18 mouse cellular contexts compared by ENCODE assay signal in the genomic region with DNA sequence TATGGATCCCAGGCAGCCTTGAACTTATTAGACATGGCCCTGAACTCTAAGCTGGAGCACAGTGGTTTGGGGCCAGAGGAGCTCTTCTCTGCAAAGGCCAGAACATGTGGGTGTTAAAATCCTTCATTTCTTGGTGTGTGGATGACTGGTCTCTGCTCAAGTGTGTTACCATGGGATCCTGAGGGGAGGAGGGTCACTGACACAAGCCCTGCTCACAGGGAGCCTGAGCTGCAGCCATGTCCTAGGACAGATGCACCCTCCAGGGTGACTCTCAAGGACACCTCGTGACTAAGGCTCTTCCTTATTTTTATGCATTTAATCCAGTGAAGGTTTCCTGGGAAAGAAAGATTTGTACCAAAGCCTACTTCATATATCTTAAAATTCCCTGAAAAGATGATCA.
"Had no signal": no experiment of that assay in that cellular context is flagged by ENCODE, and none has a peak within 500 bp of the region (broad histone marks: within the 10 kb centered on the region; RNA-seq: fewer than 3 reads in every experiment).

No protein-coding gene starts in this region.

- H3K27me3 ChIP-seq: limb, embryonic 12.5 days; limb, embryonic 15.5 days; midbrain, embryonic 13.5 days; stomach, embryonic 15.5 days had no signal

- H3K9me3 ChIP-seq: limb, embryonic 12.5 days; limb, embryonic 15.5 days; midbrain, embryonic 13.5 days; stomach, embryonic 15.5 days had no signal

- ATAC-seq: liver, postnatal 0 days; lung, postnatal 0 days; midbrain, embryonic 13.5 days; midbrain, embryonic 16.5 days had no signal

- H3K36me3 ChIP-seq: stomach, embryonic 15.5 days had no signal

- H3K4me2 ChIP-seq: limb, embryonic 12.5 days; limb, embryonic 15.5 days; liver, embryonic 11.5 days; lung, embryonic 14.5 days; midbrain, embryonic 13.5 days; stomach, embryonic 15.5 days had no signal

- H3K9ac ChIP-seq: limb, embryonic 12.5 days; limb, embryonic 15.5 days; liver, embryonic 14.5 days; liver, postnatal 0 days; lung, embryonic 14.5 days; midbrain, embryonic 13.5 days; stomach, embryonic 15.5 days had no signal

- DNase-seq: kidney, adult 2 months; kidney, postnatal 25 days; left cerebral cortex, postnatal 4 days; liver, postnatal 0 days; lung, embryonic 14.5 days; right cerebral cortex, postnatal 14 days; right cerebral cortex, postnatal 4 days; thymus, postnatal 25 days had no signal

- H3K4me3 ChIP-seq: limb, embryonic 12.5 days; limb, embryonic 15.5 days; midbrain, embryonic 13.5 days; stomach, embryonic 15.5 days had no signal

- H3K27ac ChIP-seq: kidney, postnatal 0 days; limb, embryonic 12.5 days; limb, embryonic 15.5 days; liver, embryonic 14.5 days; macrophage; midbrain, embryonic 13.5 days; stomach, embryonic 15.5 days had no signal
